Mouse (Mus musculus): ENCODE measurements around the gene Bag5.
"Not testable (repeated sequence)": the region's sequence is repeated elsewhere in the genome, so short reads cannot be mapped to it uniquely, and the experiment has no call there.

Bag5 gene

DNA sequence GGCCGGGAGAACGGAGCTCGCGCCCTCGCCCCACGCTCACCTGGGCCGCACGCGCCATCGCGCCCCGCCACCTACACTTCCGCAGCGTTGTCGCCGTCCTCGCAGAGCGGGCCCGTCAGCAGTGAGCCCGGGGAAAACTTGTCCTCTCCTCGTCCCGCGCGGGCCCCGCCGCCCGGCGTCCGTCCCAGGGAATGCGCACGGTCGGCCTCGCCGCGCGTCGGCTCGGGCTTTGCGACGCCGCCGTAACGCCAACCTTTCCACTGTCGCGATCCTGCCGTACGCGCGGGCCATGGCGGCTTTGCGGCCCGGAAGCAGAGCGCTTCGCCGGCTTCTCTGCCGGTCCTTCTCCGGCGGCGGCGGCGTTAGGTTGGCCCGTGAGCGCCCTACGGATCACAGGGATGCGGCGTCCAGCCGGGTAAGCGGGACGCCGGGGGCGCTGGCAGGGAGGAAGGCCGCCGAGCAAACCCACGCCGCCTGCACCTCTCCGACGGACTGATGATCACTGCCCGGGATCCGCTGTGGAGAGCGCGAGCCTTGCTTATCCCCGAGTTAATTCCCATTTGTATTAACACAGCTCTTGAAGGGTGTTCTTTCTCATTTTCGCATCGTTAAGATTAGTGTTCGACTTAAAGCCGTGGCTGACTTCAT, at the start of gene Bag5, which contains the start of gene Apopt1:
TSS of gene Bag5 (minus strand) at position 254 of the 648 bp plus-strand sequence.
TSS of gene Apopt1 (plus strand) at position 258 of the 648 bp plus-strand sequence.
- peak; percentile 97 for DNase-seq

DNA sequence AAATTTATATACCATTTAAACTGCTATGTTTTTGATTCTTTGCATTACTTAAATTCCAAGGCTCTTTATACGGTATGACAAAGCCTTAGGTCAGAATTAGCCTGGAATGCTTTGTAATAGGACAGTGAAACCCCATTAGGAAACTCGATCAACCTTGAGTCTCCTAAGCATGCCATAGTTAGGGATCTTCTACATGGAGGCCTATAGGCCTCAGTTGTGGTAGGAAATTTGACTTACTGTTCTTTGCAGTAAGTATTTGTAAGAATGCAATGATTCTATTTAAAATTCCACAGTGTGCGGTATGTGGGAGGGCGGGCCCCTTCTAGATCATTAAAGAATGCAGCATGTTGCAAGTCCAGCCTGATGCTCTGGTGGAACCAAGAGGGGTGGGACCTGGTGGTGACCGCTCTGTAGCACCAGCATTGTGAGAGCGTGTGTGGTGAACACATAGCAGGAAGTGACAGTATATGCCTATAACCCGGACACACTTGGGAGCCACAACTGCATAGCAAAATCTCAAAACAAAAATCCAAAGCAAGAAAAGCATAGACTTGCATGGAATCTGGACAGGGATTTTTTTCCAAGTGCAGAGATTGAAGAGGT, 47.4 kb upstream of the Bag5 start:
- DNase-seq: no peak

DNA sequence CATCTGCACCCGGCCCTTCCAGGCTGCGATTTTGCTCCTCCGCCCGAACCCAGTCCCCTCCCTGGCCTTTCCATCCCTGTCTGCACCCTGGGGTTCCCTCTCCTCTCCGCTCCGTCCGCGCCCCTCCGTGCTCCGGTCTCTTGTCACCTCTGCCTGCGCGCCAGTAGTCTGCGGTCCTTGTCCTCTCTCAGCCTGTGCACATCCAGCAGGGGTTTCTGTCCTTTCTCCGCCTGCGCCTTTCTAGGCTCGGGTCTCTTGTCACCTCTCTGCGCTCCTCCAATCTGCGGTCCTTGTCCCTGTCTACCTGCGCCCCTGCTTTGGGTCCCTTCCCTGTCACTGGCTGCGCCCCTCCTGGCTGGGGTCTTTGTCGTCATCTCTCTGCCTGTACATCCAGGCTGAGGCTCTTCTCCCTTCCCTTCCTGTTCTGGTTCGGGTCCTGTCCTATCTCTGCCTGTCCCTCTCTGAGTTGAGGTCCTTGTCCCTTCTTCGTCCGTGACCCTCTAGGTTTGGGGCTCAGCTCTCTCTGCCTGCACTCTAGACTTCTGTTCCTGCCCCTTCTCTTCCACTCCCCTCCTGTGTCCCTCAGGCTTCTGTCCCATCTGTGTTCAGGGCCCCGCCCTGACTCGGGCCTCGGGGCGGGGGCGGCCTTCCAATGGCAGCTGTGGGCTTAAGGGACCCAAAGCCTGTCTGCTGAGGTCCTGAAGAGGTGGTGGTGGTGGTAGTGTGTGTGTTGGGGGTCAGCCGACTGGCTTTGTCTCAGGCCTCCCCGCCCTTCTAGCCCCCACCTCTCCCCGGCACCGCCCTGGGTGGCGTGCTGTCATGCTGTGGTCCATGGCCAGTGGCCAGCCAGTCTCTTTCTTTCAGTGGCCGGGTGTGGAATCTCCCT, 46.4 kb upstream of the Bag5 start:
- DNase-seq: peak; percentile 81

DNA sequence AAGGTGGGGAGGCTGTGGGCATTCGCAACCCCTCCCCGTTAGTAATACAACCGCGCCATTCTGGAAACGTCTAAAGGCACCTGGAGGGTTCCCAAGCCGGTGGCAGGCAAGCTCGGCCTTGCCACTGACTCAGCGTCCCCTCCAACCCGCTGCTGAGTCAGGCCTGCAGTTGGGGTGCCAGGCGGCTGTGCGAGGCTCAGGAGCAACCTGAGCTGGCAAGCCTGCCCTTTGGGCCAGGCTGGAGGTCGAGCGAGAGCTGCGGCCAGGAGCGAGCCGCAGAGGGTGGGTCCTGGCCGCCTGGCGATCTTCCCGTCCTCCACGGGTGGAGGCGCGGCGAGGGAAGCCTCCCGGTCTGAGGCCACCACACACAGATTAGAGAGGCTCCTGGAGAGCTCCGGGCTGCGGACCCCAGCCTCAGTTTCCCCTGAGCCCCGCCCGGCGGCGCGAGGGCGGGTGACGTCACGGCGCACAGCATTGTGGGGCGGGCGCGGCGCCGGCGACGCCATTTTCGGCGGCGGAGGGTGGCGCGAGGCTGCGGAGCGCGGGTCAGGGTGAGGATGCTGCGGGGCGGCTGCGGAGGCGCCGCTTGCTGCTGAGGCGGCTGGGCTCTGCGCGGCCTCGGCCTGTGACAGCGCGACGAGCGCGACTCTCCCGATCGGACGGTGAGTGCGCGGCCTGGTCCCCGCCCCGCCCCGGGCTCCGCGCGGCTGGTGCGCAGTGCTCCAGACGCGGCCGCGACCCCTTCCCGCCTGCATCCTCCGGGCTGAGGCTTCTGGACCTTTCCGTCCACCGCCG, 45.5 kb upstream of the Bag5 start, which contains the start of gene Klc1:
TSS of gene Klc1 (plus strand) at position 469 of the 795 bp plus-strand sequence.
- peak; percentile 83 for DNase-seq

DNA sequence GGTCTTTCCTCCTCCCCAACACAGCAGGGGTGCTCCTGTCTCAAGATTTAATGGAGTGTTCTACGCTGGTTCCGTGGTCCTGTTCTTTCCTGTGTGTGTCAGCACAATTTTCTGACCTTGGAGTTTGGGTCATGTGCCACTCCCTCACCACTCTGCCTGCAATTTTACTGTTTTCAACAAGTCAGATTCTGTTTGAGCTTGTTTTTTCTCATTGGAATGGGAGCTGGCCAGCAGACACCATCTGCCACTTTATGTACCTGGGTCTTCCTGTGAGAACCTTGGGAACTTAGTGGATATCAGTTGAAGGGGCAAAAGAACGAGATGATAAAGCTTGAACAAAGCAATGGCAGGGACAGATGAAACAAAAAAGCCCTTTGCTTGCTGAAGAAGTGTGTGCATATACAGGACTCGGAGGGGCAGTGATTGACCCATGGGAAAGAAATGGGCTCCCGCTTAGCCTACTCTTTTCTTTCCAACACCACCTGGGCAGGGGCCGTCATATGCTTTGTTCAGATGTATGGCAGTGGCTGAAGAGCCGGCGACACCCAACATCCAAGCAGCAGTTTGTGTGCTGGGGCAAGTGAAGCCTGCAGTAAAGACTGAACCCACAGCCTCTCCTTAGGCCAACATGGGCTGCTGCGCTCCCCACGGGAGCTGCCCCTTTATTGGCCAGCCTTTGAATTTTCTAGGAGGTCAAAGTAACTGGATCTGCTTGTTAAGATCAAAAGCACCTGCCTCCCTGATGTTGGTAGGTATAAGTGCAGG, 44.7 kb upstream of the Bag5 start:
- no peak for DNase-seq

DNA sequence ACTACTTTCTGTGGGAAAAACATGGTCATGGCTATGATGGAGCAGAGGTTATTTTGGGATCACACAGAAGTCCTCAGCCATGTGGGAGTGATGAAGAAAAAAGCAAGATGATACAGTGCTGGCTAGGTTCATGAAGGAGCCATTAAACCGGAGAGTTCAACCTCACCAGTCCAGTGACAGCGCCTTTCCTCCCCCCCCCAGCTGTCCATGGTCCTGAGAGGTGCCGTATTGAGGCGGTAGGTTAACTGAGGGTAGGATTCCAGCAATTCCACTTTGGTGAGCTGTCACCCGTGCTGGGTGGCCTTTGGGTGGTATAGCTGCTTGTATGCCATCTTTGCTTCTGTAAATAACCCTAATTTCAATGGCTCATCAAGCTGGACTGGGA, 43.6 kb upstream of the Bag5 start:
- no peak for DNase-seq

DNA sequence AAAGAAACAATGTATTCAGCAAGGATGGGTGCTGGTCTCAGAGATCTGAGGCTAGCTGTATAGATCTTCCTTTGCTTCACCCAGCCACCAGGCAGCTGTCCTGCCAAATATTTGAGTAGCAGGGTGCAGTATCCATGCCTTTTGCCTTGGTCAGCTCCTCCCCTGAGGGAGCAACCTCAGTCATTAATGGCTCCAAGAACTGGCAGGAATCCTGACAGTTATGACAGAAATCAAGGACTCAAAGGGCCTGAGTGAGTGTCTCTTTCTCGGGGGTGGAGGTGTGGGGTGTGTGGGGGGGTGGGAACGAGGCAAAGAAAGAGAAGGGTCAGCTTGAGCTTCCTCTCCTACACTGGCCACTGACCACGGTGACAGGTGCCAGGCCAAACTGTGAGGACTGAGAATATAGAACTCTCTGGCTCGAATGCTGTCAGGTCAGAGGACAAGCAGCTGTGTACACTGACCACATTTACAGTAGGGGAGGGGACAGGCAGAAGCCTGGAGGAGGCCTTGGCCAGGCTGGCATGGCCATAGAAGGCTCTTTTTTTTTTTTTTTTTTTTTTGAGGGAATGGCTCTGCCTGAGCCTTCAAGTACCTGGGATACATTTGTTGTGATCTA, 43.1 kb upstream of the Bag5 start:
- DNase-seq: no peak

DNA sequence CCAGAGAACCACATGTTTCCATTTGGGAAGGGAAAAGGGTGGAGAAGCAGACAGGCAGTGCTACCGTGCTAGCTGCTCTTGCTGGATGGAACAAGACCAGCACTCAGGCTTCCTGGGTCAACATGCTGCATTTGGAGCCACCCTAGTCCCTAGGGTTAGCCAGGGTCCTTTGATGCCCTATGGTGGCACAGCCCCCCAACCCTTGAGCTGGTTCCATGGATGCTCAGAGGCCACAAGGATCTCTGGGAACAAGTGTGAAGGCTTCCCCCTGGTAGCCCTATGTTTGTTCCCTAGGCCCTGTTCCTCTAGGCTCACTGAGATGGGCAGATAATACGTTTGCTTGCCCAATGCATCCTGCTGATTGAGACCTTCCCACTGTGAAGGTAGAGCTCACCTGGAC, 42.2 kb upstream of the Bag5 start:
- DNase-seq: no peak

DNA sequence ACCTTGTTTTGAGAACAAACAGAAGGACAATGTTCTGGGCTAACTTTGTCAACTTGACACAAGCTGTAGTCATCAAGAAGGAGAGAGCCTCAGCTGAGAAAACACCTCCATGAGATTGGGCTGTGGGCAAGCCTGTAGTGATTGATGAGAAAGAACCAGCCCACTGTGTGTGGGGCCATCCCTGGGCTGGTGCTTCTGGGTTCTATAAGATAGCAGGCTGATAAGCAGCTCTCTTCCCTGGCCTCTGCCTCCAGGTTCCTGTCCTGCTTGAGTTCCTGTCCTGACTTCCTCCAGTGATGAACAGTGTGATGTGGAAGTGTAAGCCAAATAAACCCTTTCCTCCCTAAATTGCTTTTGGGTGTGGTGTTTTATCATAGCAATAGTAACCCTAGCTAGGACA, 41.7 kb upstream of the Bag5 start:
- no peak for DNase-seq

DNA sequence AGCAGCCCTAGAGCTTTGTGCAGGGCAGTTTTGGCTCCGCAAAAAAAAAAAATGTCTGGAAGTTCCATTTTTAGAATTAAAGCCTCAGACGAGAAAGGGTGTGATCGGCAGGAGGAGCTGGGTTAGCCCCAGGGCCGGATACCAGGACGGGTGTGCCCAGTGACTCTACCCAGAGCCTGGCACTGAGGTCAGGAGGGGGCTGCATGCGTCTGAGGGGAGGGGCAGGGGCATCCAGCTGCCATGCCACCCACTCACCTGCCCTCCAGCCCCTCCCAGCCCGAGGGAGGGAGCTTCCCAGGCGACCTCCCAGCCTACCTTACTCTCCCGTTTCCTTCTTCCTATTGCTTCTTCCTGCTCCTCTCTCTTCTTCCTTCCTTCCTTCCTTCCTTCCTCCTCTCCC, 40.3 kb upstream of the Bag5 start:
- DNase-seq: no peak

DNA sequence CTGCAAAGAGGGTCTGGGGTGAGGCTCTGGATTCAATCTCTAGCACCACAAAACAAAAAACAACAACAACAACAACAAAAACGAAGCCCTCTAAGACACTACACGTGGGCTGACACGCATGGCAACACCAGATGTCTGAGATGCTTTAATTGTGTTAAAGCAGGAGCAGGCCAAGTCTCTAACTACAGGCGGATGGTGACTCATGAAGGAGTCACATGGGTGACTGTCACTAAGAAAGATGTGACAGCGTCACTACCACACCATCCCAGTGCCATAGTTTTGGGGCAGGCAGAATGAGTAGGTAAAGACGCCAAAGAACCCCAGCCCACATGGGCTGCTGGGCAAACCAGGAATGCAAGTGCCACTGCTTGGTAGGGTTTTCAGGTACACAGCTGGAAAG, 39.4 kb upstream of the Bag5 start:
- no peak for DNase-seq

DNA sequence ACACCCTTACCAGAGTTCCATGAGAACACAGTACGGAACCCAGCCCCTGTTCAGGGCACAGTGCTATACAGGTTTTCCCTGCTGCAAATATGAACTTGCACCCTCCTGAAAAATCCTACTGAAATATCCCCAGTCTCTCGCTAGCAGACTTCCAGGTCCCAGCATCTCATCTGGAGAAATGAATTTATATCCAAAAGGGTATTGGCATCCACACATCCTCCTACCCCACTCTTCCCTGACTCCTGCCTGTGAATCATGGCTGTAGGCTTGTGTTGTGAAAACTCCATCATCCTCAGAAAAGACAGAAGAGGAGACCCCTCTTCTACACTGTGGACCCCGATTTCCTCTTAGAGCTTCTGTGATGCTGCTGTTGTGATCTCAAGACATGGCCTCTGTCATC, 37.7 kb upstream of the Bag5 start:
- no peak for DNase-seq

DNA sequence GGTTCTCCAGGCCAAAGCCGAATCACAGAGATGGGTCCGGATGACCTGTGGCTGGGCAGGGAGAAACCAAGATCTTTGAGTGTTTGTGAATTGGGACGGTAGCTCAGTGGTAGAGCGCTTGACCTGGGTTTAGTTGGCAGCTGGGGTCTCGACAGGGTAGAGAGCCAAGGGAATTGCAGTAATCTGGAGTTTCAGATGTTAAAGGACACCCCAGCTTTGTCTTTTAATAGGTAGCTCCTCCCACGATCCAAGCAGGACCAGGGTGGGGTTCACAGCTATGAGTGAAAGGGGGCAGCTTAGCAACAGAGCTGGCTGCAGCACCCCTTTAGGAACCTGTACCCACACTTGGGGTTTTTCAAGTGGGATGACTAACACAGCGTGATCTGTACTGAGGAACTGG, 34.4 kb upstream of the Bag5 start:
- no peak for DNase-seq

DNA sequence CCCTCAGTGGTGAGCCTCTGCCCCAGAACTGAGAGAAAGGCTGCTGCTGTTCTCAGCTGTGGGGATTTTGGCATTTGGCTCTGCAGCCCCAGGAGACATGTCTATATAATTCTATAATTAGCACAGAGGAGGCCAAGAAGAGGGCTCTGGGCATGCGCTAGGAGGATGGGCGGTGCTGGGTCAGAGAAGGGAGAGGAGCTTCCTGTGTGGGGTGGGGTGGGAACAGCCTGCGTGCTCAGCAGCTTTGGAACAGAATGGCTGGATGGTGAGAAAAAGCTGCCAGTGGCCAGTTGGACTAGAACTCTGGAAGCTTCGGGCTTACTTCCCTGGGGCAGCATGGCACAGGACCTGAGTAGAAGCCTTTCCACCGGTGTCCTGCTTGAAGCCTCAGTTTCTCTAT, 33.0 kb upstream of the Bag5 start:
- peak; percentile 74 for DNase-seq

DNA sequence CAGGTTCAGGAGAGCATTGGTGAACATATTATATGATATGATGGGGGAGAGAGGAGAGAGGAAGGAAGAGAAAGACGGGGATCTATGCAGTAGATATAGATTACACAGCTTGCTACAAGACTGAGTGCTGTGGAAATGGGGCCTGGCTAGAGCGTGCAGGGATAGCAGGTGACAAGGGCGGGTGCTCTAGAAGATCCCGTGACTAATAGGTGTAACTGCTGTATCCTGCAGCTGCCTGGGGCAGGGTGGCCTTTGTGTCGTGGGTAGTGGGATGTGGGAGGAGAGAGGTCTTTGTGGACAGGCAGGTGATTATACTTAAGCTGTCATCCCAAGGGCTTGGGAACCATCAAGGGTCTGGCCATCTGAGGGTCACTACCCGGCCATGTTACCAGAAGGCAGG, 32.2 kb upstream of the Bag5 start:
- DNase-seq: no peak

DNA sequence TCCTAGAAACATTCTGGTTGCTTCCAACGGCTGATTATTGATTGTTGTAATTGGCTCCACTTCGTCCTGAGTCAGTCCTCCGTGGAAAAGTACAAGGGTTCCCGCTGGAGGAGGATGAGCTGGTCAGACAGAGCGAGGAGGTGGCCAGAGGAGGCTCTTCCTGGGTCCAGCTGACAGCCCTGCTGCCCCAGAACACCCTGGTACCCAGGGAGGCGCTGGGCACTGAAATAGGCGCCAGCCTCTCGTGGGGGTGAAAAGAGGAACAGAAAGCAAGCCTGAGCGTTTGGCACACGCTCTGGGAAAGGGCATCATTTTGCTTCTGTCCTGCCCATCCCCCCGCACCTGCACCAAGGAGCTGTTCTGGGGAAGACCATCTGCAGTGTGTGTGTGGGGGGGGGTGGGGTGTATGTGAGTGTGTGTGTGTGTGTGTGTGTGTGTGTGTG, 30.9 kb upstream of the Bag5 start:
- DNase-seq: no peak

DNA sequence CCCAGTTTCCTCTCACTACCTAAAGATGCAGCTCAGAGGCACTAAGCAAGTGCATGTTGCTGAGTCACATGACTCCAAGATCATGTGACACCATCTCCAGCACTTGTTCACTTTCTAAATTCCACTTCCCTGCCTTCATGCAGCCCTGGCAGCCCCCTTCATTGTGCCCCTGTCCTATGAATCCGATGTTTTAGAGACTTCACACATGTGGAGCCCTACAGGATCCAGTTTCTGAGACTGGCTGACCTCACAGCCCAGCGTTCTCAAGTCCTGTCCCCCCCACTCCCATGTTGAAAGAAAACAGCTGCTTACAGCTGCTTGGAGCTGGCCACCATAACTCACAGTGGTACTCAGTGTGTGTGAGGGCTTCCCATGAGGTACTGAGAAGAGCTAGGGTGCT, 30.4 kb upstream of the Bag5 start:
- DNase-seq: no peak

DNA sequence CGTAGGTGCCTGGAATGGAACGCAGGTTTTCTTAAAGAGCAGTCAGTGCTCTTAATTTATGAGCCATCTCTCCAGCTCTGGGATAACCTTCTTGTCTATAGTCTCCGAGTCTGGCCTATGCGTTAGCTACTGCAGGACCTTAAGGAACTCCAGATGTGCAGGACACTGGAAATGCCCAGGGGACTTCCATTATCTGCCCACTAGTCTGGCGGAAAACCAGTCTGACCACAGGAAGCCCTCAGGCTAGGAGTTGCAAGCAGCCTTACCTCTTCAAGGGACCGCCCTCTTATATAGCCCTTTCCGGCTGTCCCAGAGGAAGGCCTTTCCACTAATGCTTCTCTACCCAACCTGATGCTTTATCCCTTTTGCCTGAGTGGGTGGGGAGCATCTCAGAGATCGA, 28.3 kb upstream of the Bag5 start:
- no peak for DNase-seq

DNA sequence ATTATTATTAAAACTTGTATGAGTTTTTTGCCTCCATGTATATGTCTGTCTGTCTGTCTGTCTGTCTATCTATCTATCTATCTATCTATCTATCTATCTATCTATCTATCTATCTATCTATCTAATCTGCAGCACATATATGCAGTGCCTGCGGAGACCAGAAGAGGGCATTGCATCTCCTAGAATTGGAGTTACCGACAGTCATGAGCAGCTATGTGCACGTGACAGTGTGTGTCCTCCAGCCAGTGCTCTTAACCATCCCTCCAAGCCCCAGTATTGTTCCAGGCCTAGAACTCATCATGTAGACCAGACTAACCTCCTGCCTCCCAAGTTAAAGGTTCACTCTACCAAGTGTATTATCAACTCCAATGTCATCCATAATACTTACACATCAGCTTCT, 25.7 kb upstream of the Bag5 start:
- peak; percentile 81 for DNase-seq

DNA sequence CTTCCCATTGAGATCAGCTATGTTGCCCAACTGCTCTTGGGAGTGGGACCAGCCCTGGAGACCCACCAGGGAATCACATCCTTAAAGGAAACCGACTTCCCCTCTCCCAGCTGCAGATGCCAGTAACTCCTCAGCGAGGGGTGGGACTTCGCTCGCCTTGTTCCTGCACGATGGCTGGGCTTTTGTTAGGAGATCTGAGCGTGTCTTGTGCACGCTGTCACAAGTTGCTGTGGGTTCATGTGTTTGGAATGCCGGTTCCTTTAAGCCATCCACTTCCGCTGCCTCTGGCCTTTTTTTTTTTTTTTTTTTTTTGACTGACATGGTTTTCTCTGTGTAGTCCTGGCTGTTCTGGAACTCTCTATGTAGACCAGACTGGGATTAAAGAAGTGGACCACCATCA, 24.3 kb upstream of the Bag5 start:
- no peak for DNase-seq

DNA sequence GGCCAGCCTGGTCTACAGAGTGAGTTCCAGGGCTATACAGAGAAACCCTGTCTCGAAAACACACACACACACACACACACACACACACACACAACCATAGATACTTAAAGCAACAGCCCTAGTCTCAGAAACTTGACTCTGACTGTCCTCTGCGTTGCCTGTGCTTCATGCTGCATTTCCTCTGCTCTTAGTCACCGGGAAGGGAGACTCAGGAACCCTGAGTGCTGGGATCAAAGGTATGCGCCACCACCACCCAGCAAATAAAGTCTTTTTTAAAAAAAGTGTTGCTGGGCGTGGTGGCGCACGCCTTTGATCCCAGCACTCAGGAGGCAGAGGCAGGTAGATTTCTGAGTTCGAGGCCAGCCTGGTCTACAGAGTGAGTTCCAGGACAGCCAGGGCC, 23.6 kb upstream of the Bag5 start:
- not testable (repeated sequence) for DNase-seq

DNA sequence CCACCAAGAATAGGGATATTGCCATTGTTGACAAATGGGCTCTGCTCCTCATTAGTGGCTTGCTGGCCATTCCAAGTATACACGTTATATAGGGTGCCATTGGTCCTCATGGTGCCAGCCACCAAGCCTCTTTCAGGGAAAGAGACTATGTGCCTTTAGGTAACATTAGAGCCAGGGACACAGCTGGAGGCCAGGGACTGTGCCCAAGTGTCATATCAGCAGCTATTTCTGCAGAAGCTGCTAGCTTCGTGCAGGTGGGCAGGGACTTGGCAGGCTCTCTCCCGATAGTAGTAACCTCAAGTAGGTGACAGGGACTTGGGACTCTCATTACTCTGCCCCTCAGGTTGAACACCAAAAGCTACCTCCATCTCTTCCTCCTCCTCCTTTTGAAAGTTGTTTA, 21.9 kb upstream of the Bag5 start:
- DNase-seq: no peak
